Mouse (Mus musculus) E14TG2a.4 (cell line): ENCODE measurements around the gene Fam189a2.

ENCODE experiments used
- CTCF ChIP-seq: conservative IDR thresholded peaks from 2 replicates; pipeline ENCODE4 v1.5.1; 2014; ENCODE audit warnings: low read length
- POU5F1 ChIP-seq: IDR thresholded peaks from 2 replicates; pipeline ENCODE4 v1.6.1; 2014; ENCODE audit warnings: low read length, borderline replicate concordance

GRCm38 (mm10) chr19:23956299-23956975 is 74.4 kb downstream of the Fam189a2 start:
- TF ChIP-seq CTCF (no peak), POU5F1 (no peak)
